Mouse (Mus musculus): ENCODE data around the gene Gm8267.
"Not testable (repeated sequence)": the region's sequence is repeated elsewhere in the genome, so short reads cannot be mapped to it uniquely, and the experiment has no call there.

Gm8267 gene

GRCm38 (mm10) chr14:44750240-44750639, at the start of gene Gm8267:
Gm8267 (minus strand) TSS chr14:44750340.
- DNase-seq (ENCODE audit: low read depth) = no peak

- DNase-seq (ENCODE audit: low read depth) = not testable (repeated sequence)
Measured at GRCm38 (mm10) chr14:44789537-44790382, 39.6 kb upstream of the Gm8267 start.

GRCm38 (mm10) chr14:44742789-44743188, 7.4 kb downstream of the Gm8267 start:
- not testable (repeated sequence) for DNase-seq (ENCODE audit: low read depth)

GRCm38 (mm10) chr14:44730711-44731110, 19.4 kb downstream of the Gm8267 start:
- DNase-seq (ENCODE audit: low read depth) = not testable (repeated sequence)

- DNase-seq (ENCODE audit: low read depth) = not testable (repeated sequence)
Measured at GRCm38 (mm10) chr14:44706356-44706755, 43.8 kb downstream of the Gm8267 start, which contains the start of gene Gm8257. Gm8257 (minus strand) TSS chr14:44706456.
